Mouse (Mus musculus) spleen, postnatal 14 days (tissue): ENCODE results near the gene Vmn1r212.
"Not testable (repeated sequence)": the region's sequence is repeated elsewhere in the genome, so short reads cannot be mapped to it uniquely, and the experiment has no call there.

Source experiments
- DNase-seq, 2 experiments: peaks; one replicate each; pipeline ENCODE4 v3.0.0; 2021 to 2022; ENCODE audit warnings: low spot score in 2 of 2

Gene Vmn1r212

DNA sequence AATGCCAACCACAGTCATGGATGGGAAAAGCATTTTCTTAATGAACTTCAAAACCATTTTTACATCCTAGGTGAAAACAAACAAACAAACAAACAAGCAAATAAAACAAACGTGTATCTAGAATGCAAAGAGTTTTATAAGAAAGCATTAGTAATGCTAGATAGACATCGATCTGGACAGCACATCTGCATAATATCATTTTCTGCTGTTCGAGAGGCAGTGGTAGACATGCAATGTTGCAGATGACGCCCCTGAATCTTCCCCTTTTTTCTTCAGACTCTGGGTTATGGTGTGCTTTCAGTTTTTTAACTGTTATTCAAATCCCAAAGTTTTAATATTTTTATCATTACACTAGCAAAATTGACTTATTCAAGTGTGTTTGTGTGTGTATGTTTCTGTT, at the start of gene Vmn1r212:
Gene Vmn1r212 (minus strand): TSS at position 101 of the 400 bp plus-strand sequence.
- no peak for DNase-seq

DNA sequence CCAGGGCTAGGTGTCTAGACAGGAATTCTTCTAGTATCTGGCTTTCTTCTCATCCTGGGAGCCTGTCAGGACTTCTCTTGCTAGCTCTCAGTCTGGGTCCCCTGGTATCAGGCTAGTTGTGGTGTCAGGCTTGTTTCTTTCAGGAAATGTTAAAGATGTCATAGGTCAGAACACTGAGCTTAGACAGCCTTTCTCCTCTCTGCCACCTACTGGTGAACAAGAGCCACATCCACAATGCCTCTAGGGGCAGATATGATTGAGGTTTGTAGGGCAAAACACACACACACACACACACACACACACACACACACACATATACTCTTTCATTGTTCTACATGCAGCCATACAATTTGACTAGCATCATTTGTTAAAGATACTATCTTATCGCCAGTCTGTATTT, 4.7 kb downstream of the Vmn1r212 start:
- DNase-seq, result no peak

DNA sequence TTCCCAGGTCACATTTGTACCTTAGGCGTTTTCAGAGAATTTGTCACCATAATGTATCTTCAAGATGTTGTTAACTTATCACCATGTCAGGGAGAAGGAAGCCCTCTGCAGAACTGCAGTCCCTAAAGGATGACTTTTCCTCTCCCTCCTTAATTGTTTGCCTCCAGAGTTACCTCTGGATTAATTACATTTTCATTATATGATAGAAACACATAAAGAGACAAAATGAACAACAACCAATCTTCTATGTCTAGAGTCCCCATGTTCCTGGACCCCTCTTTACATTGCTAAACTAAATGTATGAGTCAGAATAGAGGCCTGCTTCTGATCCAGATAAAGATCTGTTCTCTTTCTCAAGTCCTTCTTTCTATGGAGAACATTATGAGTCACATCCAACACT, 26.5 kb downstream of the Vmn1r212 start, which contains the start of gene Vmn1r211:
Gene Vmn1r211 (minus strand): TSS at position 101 of the 400 bp plus-strand sequence.
- no peak for DNase-seq

DNA sequence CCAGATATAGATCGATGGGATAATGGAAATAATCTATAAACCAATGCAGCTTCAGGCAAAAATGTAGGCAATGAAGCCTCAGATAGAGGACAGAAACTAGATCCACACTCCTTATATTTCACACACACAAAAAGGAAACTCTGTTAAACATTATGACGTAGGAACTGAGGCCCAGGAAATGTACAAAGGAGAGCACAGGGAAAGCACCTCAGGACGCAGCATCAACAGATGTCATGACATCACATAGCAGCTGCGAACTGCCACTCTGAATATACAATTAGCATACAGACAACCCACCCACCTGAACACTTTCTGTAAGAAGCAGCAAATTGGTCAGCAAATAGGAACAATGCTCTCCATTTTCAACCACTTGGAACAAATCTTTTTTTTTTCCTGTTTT, 29.2 kb downstream of the Vmn1r212 start:
- no peak for DNase-seq

DNA sequence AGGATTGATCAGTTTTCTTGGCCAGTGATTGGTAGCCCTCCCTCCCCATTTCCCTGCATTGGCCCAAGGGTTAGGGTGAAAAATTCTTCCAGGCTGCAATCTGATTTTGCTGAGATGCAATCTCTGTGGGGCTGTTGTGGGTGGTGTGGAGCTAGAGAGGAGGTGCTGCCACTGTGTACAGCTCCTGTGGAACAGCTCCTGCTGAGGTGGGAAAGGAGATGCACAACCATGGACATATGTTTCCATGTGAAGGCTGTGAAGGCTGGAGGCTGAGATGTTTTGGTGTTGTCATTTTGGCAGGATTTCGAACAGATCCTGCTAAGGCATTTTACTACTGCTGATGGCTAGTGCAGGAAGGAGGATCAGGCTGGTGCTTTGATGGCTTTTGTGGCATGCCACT, 37.2 kb downstream of the Vmn1r212 start:
- no peak for DNase-seq

DNA sequence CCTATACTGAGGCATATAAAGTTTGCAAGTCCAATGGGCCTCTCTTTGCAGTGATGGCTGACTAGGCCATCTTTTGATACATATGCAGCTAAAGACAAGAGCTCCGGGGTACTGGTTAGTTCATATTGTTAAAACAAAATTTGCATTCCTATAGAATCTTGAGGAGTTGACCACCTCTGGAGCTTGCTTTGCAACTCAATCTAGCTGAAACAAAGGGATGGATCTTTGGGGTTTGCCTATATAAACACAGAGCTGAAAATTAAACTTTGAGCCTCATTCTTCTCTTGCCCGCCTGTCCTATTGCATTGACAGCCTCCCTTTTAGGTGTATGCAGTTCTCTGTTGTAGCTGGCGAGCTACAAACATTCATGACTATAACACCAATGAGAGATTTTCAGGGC, 39.7 kb downstream of the Vmn1r212 start:
- DNase-seq, result not testable (repeated sequence)
